ENCODE assay signal across 8 mouse cellular contexts in genomic region chr1:38836477-38836872, GRCm38 (mm10). TPM values are rescaled to one million over a fixed set of nuclear protein-coding genes. Genes with fewer than 3 reads are reported as not detected.
DNase-seq lines count a peak whose midpoint lies in the region; ATAC-seq lines count a peak whose summit lies in the region.

Gene Lonrf2, minus strand, starts transcription at chr1:38836711.

- 0 out of 2 replicates have a peak, but pooled peaks cover 3% of the 10 kb centered on the region for H3K4me1 ChIP-seq in embryonic facial prominence, embryonic 14.5 days (ENCODE audit: control insufficient read depth, insufficient read depth, low read length)
- H3K4me1 ChIP-seq in hindbrain, embryonic 15.5 days (replicated peaks): peaks cover 23% of the 10 kb centered on the region
- peaks cover 13% of the 10 kb centered on the region for H3K4me1 ChIP-seq in limb, embryonic 13.5 days

- peak within 1 kb of the TSS; percentile 97 for H3K4me2 ChIP-seq in embryonic facial prominence, embryonic 14.5 days (ENCODE audit: low read depth, low read length)
- peak within 1 kb of the TSS; percentile 97 for H3K4me2 ChIP-seq in hindbrain, embryonic 15.5 days
- peak within 1 kb of the TSS; percentile 99 for H3K4me2 ChIP-seq in limb, embryonic 13.5 days (replicated peaks)

- H3K27ac ChIP-seq in embryonic facial prominence, embryonic 14.5 days (replicated peaks; ENCODE audit: low read depth, low read length): peak within 1 kb of the TSS; percentile 29
- peak within 1 kb of the TSS; percentile 98 for H3K27ac ChIP-seq in hindbrain, embryonic 15.5 days (replicated peaks)
- no peak within 1 kb of the TSS for H3K27ac ChIP-seq in limb, embryonic 13.5 days

- ATAC-seq in embryonic facial prominence, embryonic 14.5 days (ENCODE audit: low read depth): peak; percentile 84
- ATAC-seq in hindbrain, embryonic 15.5 days (ENCODE audit: low FRiP score, low read depth): peak; percentile 95
- peak; percentile 89 for ATAC-seq in limb, embryonic 13.5 days (ENCODE audit: low FRiP score, low read depth)

- H3K27me3 ChIP-seq in embryonic facial prominence, embryonic 14.5 days (replicated peaks; ENCODE audit: control insufficient read depth, insufficient read depth, low read length): peaks cover 20% of the 10 kb centered on the region
- no peaks in the 10 kb centered on the region for H3K27me3 ChIP-seq in hindbrain, embryonic 15.5 days
- H3K27me3 ChIP-seq in limb, embryonic 13.5 days: peaks cover 55% of the 10 kb centered on the region

- H3K9ac ChIP-seq in embryonic facial prominence, embryonic 14.5 days (ENCODE audit: low read depth, low read length): peak within 1 kb of the TSS; percentile 85
- H3K9ac ChIP-seq in hindbrain, embryonic 15.5 days: peak within 1 kb of the TSS; percentile 93
- H3K9ac ChIP-seq in limb, embryonic 13.5 days: peak within 1 kb of the TSS; percentile 82

- 2% methylated on average over 16 of the region's 47 CpGs for WGBS in embryonic facial prominence, embryonic 14.5 days
- WGBS in hindbrain, embryonic 15.5 days: under 1% methylated on average over 47 of the region's 47 CpGs
- WGBS in limb, embryonic 13.5 days: under 1% methylated on average over 40 of the region's 47 CpGs

- peak within 1 kb of the TSS; percentile 68 for H3K4me3 ChIP-seq in embryonic facial prominence, embryonic 14.5 days (ENCODE audit: low read depth, low read length)
- H3K4me3 ChIP-seq in hindbrain, embryonic 15.5 days: peak within 1 kb of the TSS; percentile 87
- H3K4me3 ChIP-seq in limb, embryonic 13.5 days: peak within 1 kb of the TSS; percentile 77

- H3K9me3 ChIP-seq in embryonic facial prominence, embryonic 14.5 days (ENCODE audit: control insufficient read depth, low read length): no peaks in the 10 kb centered on the region
- no peaks in the 10 kb centered on the region for H3K9me3 ChIP-seq in hindbrain, embryonic 15.5 days
- no peaks in the 10 kb centered on the region for H3K9me3 ChIP-seq in limb, embryonic 13.5 days

- no peaks in the 10 kb centered on the region for H3K36me3 ChIP-seq in embryonic facial prominence, embryonic 14.5 days (ENCODE audit: control insufficient read depth, insufficient read depth, low read length)
- H3K36me3 ChIP-seq in hindbrain, embryonic 15.5 days: peaks cover 14% of the 10 kb centered on the region; the same call in 1 of the 2 replicates
- H3K36me3 ChIP-seq in limb, embryonic 13.5 days: no peaks in the 10 kb centered on the region

- DNase-seq in adrenal gland, adult 8-10 months: no peak
- no peak for DNase-seq in adrenal gland, adult 2 months
- DNase-seq in ZHBTc4 (ENCODE audit: low read depth, low spot score): peak; percentile 65
- DNase-seq in embryonic facial prominence, embryonic 14.5 days (ENCODE audit: low spot score): peak; percentile 56
- DNase-seq in right cerebral cortex, adult 2 months (ENCODE audit: low spot score in 2 of 2): peak; percentile 80 to 81
- no peak for DNase-seq in Muller cell, postnatal 12 days (ENCODE audit: inconsistent ontology term)

RNA-seq across cellular contexts. Expression of gene Lonrf2, which starts in this region (rescaled TPM):
- total RNA-seq in adrenal gland, adult 8-10 months (2022): 10 to 100 TPM in 3 of 4 experiments, 1 to 10 TPM in 1; 9.6 to 13.5 (median 10.3) TPM
- total RNA-seq in adrenal gland, adult 2 months (2021): 1 to 10 TPM; 4.6 to 7.1 TPM
- 2.9 TPM in 2 replicates for polyA plus RNA-seq in adrenal gland, adult 2 months (2012; rRNA removed)
- 3.0 and 3.1 TPM in 2 replicates for polyA plus RNA-seq in embryonic facial prominence, embryonic 14.5 days (2014; fragmentation: Nextera tagmentation; extraction: Ambion mirVana)
- 21.9 and 24.1 TPM in 2 replicates for polyA plus RNA-seq in hindbrain, embryonic 15.5 days (2015; fragmentation: Nextera tagmentation; extraction: Ambion mirVana)
- 1.4 and 1.6 TPM in 2 replicates for polyA plus RNA-seq in limb, embryonic 13.5 days (2015; fragmentation: Nextera tagmentation; extraction: Ambion mirVana)

Comparison
In these comparisons a context has a peak if more than half of its experiments do, and no peak if none do; other contexts are left out.
1. DNase-seq: peak in ZHBTc4 (single experiment), embryonic facial prominence, embryonic 14.5 days (single experiment) and right cerebral cortex, adult 2 months (2 of 2); none in adrenal gland, adult 8-10 months (single experiment), adrenal gland, adult 2 months (single experiment) and Muller cell, postnatal 12 days (single experiment).
2. Peak in every context shown above with its lines, with median percentiles within 50 percentile points of each other: ATAC-seq, H3K4me2 ChIP-seq, H3K4me3 ChIP-seq and H3K9ac ChIP-seq.